Mouse (Mus musculus): ENCODE measurements at regions not wholly inside any gene's neighbourhood (a gene's known extent, or its start where the extent isn't known, plus 50 kb on each side); places are given as distances from the start of the nearest gene placed in this dataset.

DNA sequence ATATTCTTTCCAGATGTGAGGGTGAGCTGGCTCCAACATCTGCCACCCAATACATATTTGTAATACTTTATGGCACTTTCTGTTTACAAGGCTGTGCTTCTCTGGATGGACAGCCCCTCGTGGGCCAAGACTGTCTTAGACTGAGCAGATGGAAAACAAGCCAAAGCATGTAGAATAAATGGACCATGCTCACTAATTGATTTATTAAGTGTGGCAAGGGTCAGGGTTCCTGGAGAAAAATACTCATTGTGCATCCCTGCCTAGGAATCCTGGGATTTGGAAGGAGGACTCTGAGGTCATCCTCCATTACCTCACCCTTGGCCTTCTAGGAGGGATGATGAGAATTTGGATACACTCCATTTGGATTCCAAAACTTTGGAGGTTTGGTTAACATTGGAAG is 219.9 kb downstream of the Insig2 start:
- Histone ChIP-seq H3K27ac (ENCODE audit: low read length) (no peak overlapping the region), H3K4me2 (ENCODE audit: low read depth, low read length) (no peak overlapping the region), H3K36me3 (ENCODE audit: control insufficient read depth, insufficient read depth) (no peaks in the 10 kb centered on the region), H3K9me3 (replicated peaks; ENCODE audit: control insufficient read depth, low read length) (no peaks in the 10 kb centered on the region), H3K9ac (ENCODE audit: low read length) (no peak overlapping the region), H3K27me3 (ENCODE audit: control insufficient read depth, insufficient read depth, low read length) (no peaks in the 10 kb centered on the region), H3K4me1 (ENCODE audit: control insufficient read depth, insufficient read depth, low read length) (no peaks in the 10 kb centered on the region), H3K4me3 (ENCODE audit: low read length) (no peak overlapping the region)
- no peak for ATAC-seq (replicated peaks; ENCODE audit: extremely low read depth, insufficient read depth, low FRiP score)
- WGBS: 57% methylated on average over 1 of the region's 1 CpGs

- no peaks in the 10 kb centered on the region for H3K4me1 ChIP-seq (ENCODE audit: control insufficient read depth, insufficient read depth, low read length)
- H3K9me3 ChIP-seq (replicated peaks; ENCODE audit: control insufficient read depth, low read length): no peaks in the 10 kb centered on the region
- H3K27me3 ChIP-seq (ENCODE audit: control insufficient read depth, insufficient read depth, low read length): no peaks in the 10 kb centered on the region
- ATAC-seq (replicated peaks; ENCODE audit: extremely low read depth, insufficient read depth, low FRiP score): no peak
- 66% methylated on average over 5 of the region's 5 CpGs for WGBS
- no peak overlapping the region for H3K27ac ChIP-seq (ENCODE audit: low read length)
- H3K36me3 ChIP-seq (ENCODE audit: control insufficient read depth, insufficient read depth): no peaks in the 10 kb centered on the region
- H3K4me2 ChIP-seq (ENCODE audit: low read depth, low read length): no peak overlapping the region
- H3K4me3 ChIP-seq (ENCODE audit: low read length): no peak overlapping the region
- H3K9ac ChIP-seq (ENCODE audit: low read length): no peak overlapping the region
These were observed 215.8 kb downstream of the Insig2 start for GRCm38 (mm10) chr1:121116626-121117025.

GRCm38 (mm10) chr1:121123436-121123835 is 209.0 kb downstream of the Insig2 start:
- no peak overlapping the region for H3K4me2 ChIP-seq (ENCODE audit: low read depth, low read length)
- no peaks in the 10 kb centered on the region for H3K36me3 ChIP-seq (ENCODE audit: control insufficient read depth, insufficient read depth)
- H3K27me3 ChIP-seq (ENCODE audit: control insufficient read depth, insufficient read depth, low read length): no peaks in the 10 kb centered on the region
- no peak overlapping the region for H3K27ac ChIP-seq (ENCODE audit: low read length)
- H3K4me3 ChIP-seq (ENCODE audit: low read length): no peak overlapping the region
- no peaks in the 10 kb centered on the region for H3K4me1 ChIP-seq (ENCODE audit: control insufficient read depth, insufficient read depth, low read length)
- no peak for ATAC-seq (replicated peaks; ENCODE audit: extremely low read depth, insufficient read depth, low FRiP score)
- H3K9me3 ChIP-seq (replicated peaks; ENCODE audit: control insufficient read depth, low read length): no peaks in the 10 kb centered on the region
- H3K9ac ChIP-seq (ENCODE audit: low read length): no peak overlapping the region

- no peaks in the 10 kb centered on the region for H3K4me1 ChIP-seq (ENCODE audit: control insufficient read depth, insufficient read depth, low read length)
- WGBS: 80% methylated on average over 4 of the region's 4 CpGs
- no peak overlapping the region for H3K4me2 ChIP-seq (ENCODE audit: low read depth, low read length)
- H3K9ac ChIP-seq (ENCODE audit: low read length): no peak overlapping the region
- H3K9me3 ChIP-seq (replicated peaks; ENCODE audit: control insufficient read depth, low read length): no peaks in the 10 kb centered on the region
- H3K4me3 ChIP-seq (ENCODE audit: low read length): no peak overlapping the region
- no peak for ATAC-seq (replicated peaks; ENCODE audit: extremely low read depth, insufficient read depth, low FRiP score)
- no peak overlapping the region for H3K27ac ChIP-seq (ENCODE audit: low read length)
- no peaks in the 10 kb centered on the region for H3K36me3 ChIP-seq (ENCODE audit: control insufficient read depth, insufficient read depth)
- H3K27me3 ChIP-seq (ENCODE audit: control insufficient read depth, insufficient read depth, low read length): no peaks in the 10 kb centered on the region
These were observed 196.1 kb downstream of the Insig2 start for GRCm38 (mm10) chr1:121136284-121136683.

DNA sequence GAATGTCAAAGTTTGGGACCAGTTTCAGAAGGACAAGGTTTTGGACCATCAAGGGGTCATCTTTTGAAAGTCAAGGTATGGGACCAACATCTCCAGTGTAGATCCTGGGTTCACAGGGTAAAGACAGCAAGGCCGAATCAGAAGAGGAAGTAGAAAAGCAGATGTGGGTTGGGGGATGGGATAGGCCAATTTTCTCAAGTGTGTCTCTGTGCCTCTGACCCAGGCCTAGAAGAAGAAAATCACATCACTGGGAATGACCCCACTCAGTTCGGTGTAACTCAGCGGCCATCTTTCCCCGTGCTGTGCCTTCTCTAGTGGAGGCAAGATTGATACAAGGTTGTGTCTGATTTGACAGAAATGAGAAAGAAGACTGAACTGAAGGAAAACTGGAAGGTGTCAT is 195.5 kb downstream of the Insig2 start:
- Histone ChIP-seq H3K4me2 (ENCODE audit: low read depth, low read length) (no peak overlapping the region), H3K4me3 (ENCODE audit: low read length) (no peak overlapping the region), H3K4me1 (ENCODE audit: control insufficient read depth, insufficient read depth, low read length) (no peaks in the 10 kb centered on the region), H3K27ac (ENCODE audit: low read length) (no peak overlapping the region), H3K9me3 (replicated peaks; ENCODE audit: control insufficient read depth, low read length) (no peaks in the 10 kb centered on the region), H3K36me3 (ENCODE audit: control insufficient read depth, insufficient read depth) (no peaks in the 10 kb centered on the region), H3K9ac (ENCODE audit: low read length) (no peak overlapping the region), H3K27me3 (ENCODE audit: control insufficient read depth, insufficient read depth, low read length) (no peaks in the 10 kb centered on the region)
- 82% methylated on average over 4 of the region's 4 CpGs for WGBS
- ATAC-seq (replicated peaks; ENCODE audit: extremely low read depth, insufficient read depth, low FRiP score): no peak

GRCm38 (mm10) chr1:121144981-121145380 is 187.4 kb downstream of the Insig2 start:
- H3K4me3 ChIP-seq (ENCODE audit: low read length): no peak overlapping the region
- H3K4me2 ChIP-seq (ENCODE audit: low read depth, low read length): no peak overlapping the region
- H3K9ac ChIP-seq (ENCODE audit: low read length): no peak overlapping the region
- no peaks in the 10 kb centered on the region for H3K27me3 ChIP-seq (ENCODE audit: control insufficient read depth, insufficient read depth, low read length)
- H3K4me1 ChIP-seq (ENCODE audit: control insufficient read depth, insufficient read depth, low read length): no peaks in the 10 kb centered on the region
- H3K27ac ChIP-seq (ENCODE audit: low read length): no peak overlapping the region
- no peaks in the 10 kb centered on the region for H3K36me3 ChIP-seq (ENCODE audit: control insufficient read depth, insufficient read depth)
- peaks cover 3% of the 10 kb centered on the region; the same call in 1 of the 2 replicates for H3K9me3 ChIP-seq (replicated peaks; ENCODE audit: control insufficient read depth, low read length)
- WGBS: 88% methylated on average over 1 of the region's 1 CpGs
- ATAC-seq (replicated peaks; ENCODE audit: extremely low read depth, insufficient read depth, low FRiP score): no peak

DNA sequence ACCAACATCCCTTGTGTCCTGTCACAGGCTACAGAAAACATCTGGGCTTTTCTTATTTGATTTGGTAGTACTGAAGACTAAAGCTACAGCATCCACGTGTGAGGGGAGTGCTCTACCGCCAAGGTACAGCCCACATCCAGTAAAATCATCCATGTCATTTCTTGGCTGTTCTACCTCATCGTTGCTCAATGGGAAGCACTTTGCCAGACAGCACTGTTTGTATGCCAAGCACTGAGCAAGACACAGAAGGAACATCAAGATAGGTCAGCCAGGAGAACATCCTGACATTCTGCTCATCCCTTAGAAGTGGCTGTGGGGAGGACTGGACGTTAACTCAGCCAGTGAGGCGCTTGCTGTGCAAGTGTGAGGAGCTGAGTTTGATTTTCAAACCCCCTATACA is 178.9 kb downstream of the Insig2 start:
- Histone ChIP-seq H3K4me2 (ENCODE audit: low read depth, low read length) (no peak overlapping the region), H3K9me3 (replicated peaks; ENCODE audit: control insufficient read depth, low read length) (peaks cover 3% of the 10 kb centered on the region; the same call in 1 of the 2 replicates), H3K27me3 (ENCODE audit: control insufficient read depth, insufficient read depth, low read length) (no peaks in the 10 kb centered on the region; the same call in 1 of the 2 replicates), H3K4me1 (ENCODE audit: control insufficient read depth, insufficient read depth, low read length) (no peaks in the 10 kb centered on the region), H3K4me3 (ENCODE audit: low read length) (no peak overlapping the region), H3K9ac (ENCODE audit: low read length) (no peak overlapping the region), H3K36me3 (ENCODE audit: control insufficient read depth, insufficient read depth) (no peaks in the 10 kb centered on the region), H3K27ac (ENCODE audit: low read length) (no peak overlapping the region)
- 62% methylated on average over 5 of the region's 5 CpGs for WGBS
- ATAC-seq (replicated peaks; ENCODE audit: extremely low read depth, insufficient read depth, low FRiP score): no peak

DNA sequence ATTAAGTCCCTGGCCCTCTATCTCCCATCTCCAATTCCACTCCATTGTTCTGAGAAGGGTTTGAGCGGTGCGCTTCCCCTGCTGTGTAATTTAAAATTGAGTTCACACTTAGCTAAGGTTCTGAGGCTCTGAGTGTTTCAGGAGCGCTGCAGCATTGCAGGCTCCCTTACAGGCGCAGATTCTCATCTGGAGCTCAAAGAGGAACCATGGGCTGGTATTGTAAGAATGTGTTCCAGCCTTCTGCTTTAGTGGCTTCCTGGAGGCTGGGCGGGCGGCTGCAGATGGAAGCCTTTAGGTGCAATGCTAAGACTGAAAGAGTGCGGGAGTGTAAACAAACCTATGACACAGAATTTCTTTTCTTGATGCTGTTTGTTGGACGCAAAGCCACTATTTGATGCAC is 177.8 kb downstream of the Insig2 start:
- no peak for ATAC-seq (replicated peaks; ENCODE audit: extremely low read depth, insufficient read depth, low FRiP score)
- no peak overlapping the region for H3K4me2 ChIP-seq (ENCODE audit: low read depth, low read length)
- H3K9ac ChIP-seq (ENCODE audit: low read length): no peak overlapping the region
- no peaks in the 10 kb centered on the region for H3K4me1 ChIP-seq (ENCODE audit: control insufficient read depth, insufficient read depth, low read length)
- WGBS: 28% methylated on average over 8 of the region's 8 CpGs
- no peak overlapping the region for H3K4me3 ChIP-seq (ENCODE audit: low read length)
- no peaks in the 10 kb centered on the region; the same call in 1 of the 2 replicates for H3K27me3 ChIP-seq (ENCODE audit: control insufficient read depth, insufficient read depth, low read length)
- H3K27ac ChIP-seq (ENCODE audit: low read length): no peak overlapping the region
- no peaks in the 10 kb centered on the region for H3K36me3 ChIP-seq (ENCODE audit: control insufficient read depth, insufficient read depth)
- no peaks in the 10 kb centered on the region for H3K9me3 ChIP-seq (replicated peaks; ENCODE audit: control insufficient read depth, low read length)

DNA sequence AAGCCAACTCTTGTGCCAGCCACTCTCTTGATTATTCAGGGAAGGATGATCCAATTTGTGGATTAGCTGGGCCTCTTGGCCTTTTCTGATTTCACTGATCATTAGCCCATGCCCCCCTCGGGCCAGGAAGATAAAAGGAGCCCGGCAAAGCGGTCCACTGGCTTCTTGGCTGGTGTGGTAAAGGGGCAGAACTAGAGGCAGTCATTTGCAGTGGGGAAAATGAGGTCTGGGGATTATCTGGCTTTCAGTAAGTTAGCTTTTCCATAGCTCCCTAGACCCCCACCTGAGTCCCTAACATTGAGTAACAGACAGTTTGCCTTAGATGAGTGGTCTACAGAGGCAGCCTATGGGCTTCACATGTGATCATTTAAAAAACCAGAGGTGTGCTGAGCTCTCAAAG is 163.7 kb downstream of the Insig2 start:
- no peaks in the 10 kb centered on the region for H3K36me3 ChIP-seq (ENCODE audit: control insufficient read depth, insufficient read depth)
- no peaks in the 10 kb centered on the region for H3K27me3 ChIP-seq (ENCODE audit: control insufficient read depth, insufficient read depth, low read length)
- no peak overlapping the region for H3K4me3 ChIP-seq (ENCODE audit: low read length)
- no peaks in the 10 kb centered on the region for H3K9me3 ChIP-seq (replicated peaks; ENCODE audit: control insufficient read depth, low read length)
- no peak overlapping the region for H3K4me2 ChIP-seq (ENCODE audit: low read depth, low read length)
- no peak overlapping the region for H3K27ac ChIP-seq (ENCODE audit: low read length)
- no peaks in the 10 kb centered on the region for H3K4me1 ChIP-seq (ENCODE audit: control insufficient read depth, insufficient read depth, low read length)
- 29% methylated on average over 3 of the region's 3 CpGs for WGBS
- ATAC-seq (replicated peaks; ENCODE audit: extremely low read depth, insufficient read depth, low FRiP score): no peak
- H3K9ac ChIP-seq (ENCODE audit: low read length): no peak overlapping the region

- Histone ChIP-seq H3K27me3 (ENCODE audit: control insufficient read depth, insufficient read depth, low read length) (peaks cover 42% of the 10 kb centered on the region), H3K36me3 (ENCODE audit: control insufficient read depth, insufficient read depth) (no peaks in the 10 kb centered on the region), H3K9me3 (replicated peaks; ENCODE audit: control insufficient read depth, low read length) (no peaks in the 10 kb centered on the region), H3K9ac (ENCODE audit: low read length) (no peak overlapping the region), H3K4me2 (ENCODE audit: low read depth, low read length) (no peak overlapping the region), H3K4me1 (ENCODE audit: control insufficient read depth, insufficient read depth, low read length) (peaks cover 2% of the 10 kb centered on the region; the same call in 1 of the 2 replicates), H3K4me3 (ENCODE audit: low read length) (no peak overlapping the region), H3K27ac (ENCODE audit: low read length) (no peak overlapping the region)
- WGBS: 9% methylated on average over 3 of the region's 3 CpGs
- no peak for ATAC-seq (replicated peaks; ENCODE audit: extremely low read depth, insufficient read depth, low FRiP score)
These were observed 155.8 kb downstream of the Insig2 start for GRCm38 (mm10) chr1:121176541-121176940.

Data from heart, embryonic 16.5 days (tissue).